Mouse (Mus musculus): ENCODE measurements around the gene Hoxb4. TPM values are rescaled to one million over a fixed set of nuclear protein-coding genes. Genes with fewer than 3 reads are reported as not detected.
A peak's percentile ranks its signal among the peaks of the same experiment; 100 is the strongest.

Gene Hoxb4
- polyA plus RNA-seq, 1 experiment from 2014 or later, result 11.3 TPM

MicroRNAs within 50 kb of the gene (microRNA counts, 519-probe panel; counts per million panel counts)
- microRNA mmu-miR-10a, result 5,299 counts per million, percentile 90 among the panel's probes with 10 or more counts

Small RNA genes lying within 50 kb of the gene (microRNA-seq; reads per million reads assigned to microRNA genes)
- gene Mir10a, result 97,277 reads per million, percentile 100 among the genes with 10 or more reads in this experiment

Other genes with a start within 250 kb of the Hoxb4 start
- 530 and 549 TPM in 2 replicates for gene Atp5g1, start 242.6 kb upstream of the Hoxb4 start, polyA plus RNA-seq (2015; fragmentation: Nextera tagmentation; extraction: Ambion mirVana)
- not detected in 2 replicates for gene Calcoco2, start 206.3 kb upstream of the Hoxb4 start, polyA plus RNA-seq (2015; fragmentation: Nextera tagmentation; extraction: Ambion mirVana)
- 0.22 and 0.26 TPM in 2 replicates for gene Ttll6, start 184.5 kb upstream of the Hoxb4 start, polyA plus RNA-seq (2015; fragmentation: Nextera tagmentation; extraction: Ambion mirVana)
- gene Hoxb13, start 124.0 kb upstream of the Hoxb4 start, polyA plus RNA-seq (2015; fragmentation: Nextera tagmentation; extraction: Ambion mirVana), result not detected in 2 replicates
- gene Hoxb9, start 46.8 kb upstream of the Hoxb4 start, polyA plus RNA-seq (2015; fragmentation: Nextera tagmentation; extraction: Ambion mirVana), result 4.8 and 7.2 TPM in 2 replicates
- gene Hoxb8, start 36.4 kb upstream of the Hoxb4 start, polyA plus RNA-seq (2015; fragmentation: Nextera tagmentation; extraction: Ambion mirVana), result 19.2 and 27.2 TPM in 2 replicates
- gene Hoxb7, start 31.6 kb upstream of the Hoxb4 start, polyA plus RNA-seq (2015; fragmentation: Nextera tagmentation; extraction: Ambion mirVana), result 21.5 and 33.2 TPM in 2 replicates
- gene Hoxb6, start 25.8 kb upstream of the Hoxb4 start, polyA plus RNA-seq (2015; fragmentation: Nextera tagmentation; extraction: Ambion mirVana), result 81.9 and 132 TPM in 2 replicates
- gene Hoxb5, start 14.9 kb upstream of the Hoxb4 start, polyA plus RNA-seq (2015; fragmentation: Nextera tagmentation; extraction: Ambion mirVana), result 196 and 216 TPM in 2 replicates
- 11.9 and 14.5 TPM in 2 replicates for gene Hoxb3, start 5.1 kb downstream of the Hoxb4 start, polyA plus RNA-seq (2015; fragmentation: Nextera tagmentation; extraction: Ambion mirVana)
- gene Hoxb2, start 32.3 kb downstream of the Hoxb4 start, polyA plus RNA-seq (2015; fragmentation: Nextera tagmentation; extraction: Ambion mirVana), result 38.6 and 47.2 TPM in 2 replicates
- 0.30 and 0.74 TPM in 2 replicates for gene Hoxb1, start 47.5 kb downstream of the Hoxb4 start, polyA plus RNA-seq (2015; fragmentation: Nextera tagmentation; extraction: Ambion mirVana)
- 6.3 and 6.9 TPM in 2 replicates for gene Skap1, start 146.3 kb downstream of the Hoxb4 start, polyA plus RNA-seq (2015; fragmentation: Nextera tagmentation; extraction: Ambion mirVana)